Mouse (Mus musculus): Measurements from ENCODE around the gene Hsd17b12. TPM values are rescaled to one million over a fixed set of nuclear protein-coding genes. Genes with fewer than 3 reads are reported as not detected.

The Hsd17b12 gene
- 10 to 100 TPM; 70.0 to 75.3 TPM for total RNA-seq (2021)
- long read RNA-seq, experiment 1, transcript Hsd17b12-201 (11 exons, 1,902 nt): major isoform, 31 of 37 reads
- long read RNA-seq, experiment 1, partial matches to known transcripts: 0 of 37 reads
- long read RNA-seq, experiment 1, other reads (novel, unspliced or antisense): 6 of 37 reads
- long read RNA-seq, experiment 2, transcript Hsd17b12-201 (11 exons, 1,902 nt): major isoform, 19 of 24 reads
- long read RNA-seq, experiment 2, partial matches to known transcripts: 0 of 24 reads
- long read RNA-seq, experiment 2, other reads (novel, unspliced or antisense): 5 of 24 reads

DNA sequence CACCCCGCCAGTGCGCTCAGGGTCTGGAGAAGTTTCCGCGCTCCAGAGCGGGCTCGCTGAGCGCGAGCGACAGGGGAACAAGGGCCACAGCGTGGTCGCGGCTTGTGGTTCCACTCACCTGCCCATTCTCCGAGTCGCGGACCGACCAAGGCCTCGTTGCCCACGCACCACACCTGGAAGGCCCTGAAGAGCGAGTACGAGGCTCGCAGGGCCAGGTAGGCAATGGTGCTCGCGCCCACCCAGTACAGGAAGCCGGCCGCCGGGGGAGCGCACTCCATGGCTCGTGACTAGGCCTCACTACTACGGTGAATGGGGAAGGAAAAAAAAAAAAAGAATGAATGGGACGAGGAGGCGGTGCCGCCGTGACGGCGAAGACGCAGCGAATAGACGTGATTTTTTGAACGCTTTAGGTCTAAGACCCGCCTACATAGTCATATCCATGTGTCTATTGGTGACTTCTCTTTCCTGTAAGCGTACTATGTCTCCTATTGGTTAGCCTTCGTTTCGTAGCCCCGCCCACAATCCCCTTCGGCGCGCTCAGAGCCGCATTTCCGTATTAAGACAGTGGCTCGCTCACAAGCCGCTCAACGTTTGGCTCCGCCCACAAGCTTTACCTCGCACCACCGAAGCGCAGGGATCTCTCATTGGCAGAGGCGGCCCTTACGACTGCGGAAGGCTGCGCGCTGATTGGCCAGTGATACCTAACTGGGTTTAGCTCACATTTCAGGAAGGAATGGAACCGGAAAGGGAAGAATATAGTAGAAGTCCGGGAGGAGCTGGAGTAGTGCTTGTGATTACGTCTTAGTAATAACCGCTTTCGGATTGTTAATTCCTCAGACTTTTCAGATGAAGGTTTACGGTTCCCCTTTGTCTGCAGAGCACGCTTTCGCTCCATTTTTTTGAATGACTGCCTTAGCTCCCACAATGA is at the start of gene Hsd17b12:
TSS of gene Hsd17b12 (minus strand) at position 373 of the 928 bp plus-strand sequence.
- intact Hi-C loops (cut with DNase I): loop anchor here (2.0 kb wide), 1 partner anchor 21 kb away; no protein-coding TSS in a partner anchor

DNA sequence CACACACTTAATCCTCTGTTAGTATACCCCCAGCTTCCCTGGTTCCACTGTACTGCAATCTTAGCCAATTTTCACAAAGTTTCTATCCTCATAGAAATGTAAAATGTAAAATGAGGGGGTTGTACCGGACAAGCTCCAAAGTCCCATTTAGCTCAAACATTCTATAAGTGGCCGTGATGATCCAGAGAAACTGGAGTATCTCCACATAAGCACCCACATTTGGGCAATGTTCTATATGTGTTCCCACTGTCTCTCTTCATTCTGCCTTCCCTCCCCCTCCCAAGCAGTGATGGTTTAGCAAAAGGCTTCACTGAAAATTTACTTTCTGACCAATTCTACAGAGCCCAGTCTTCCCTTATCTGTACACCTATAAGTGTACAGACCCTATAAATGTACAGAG is 27.1 kb upstream of the Hsd17b12 start:
- TF ChIP-seq CTCF (IDR thresholded peaks at IDR 0.05): no peak
- Histone ChIP-seq H3K27ac (no peak overlapping the region), H3K4me3 (no peak overlapping the region)
- DNase-seq (ENCODE audit: extremely low spot score in 1 of 2, low spot score in 2 of 2): no peak
- intact Hi-C loops (cut with DNase I): no loop called here

More for the DNA sequence above, at the start of gene Hsd17b12:
- peak; percentile 97 to 99 for DNase-seq (ENCODE audit: extremely low spot score in 1 of 2, low spot score in 2 of 2)
- Histone ChIP-seq H3K4me3 (peak within 1 kb of the TSS; percentile 83), H3K27ac (peak within 1 kb of the TSS; percentile 69)
- TF ChIP-seq CTCF (IDR thresholded peaks at IDR 0.05): no peak

DNA sequence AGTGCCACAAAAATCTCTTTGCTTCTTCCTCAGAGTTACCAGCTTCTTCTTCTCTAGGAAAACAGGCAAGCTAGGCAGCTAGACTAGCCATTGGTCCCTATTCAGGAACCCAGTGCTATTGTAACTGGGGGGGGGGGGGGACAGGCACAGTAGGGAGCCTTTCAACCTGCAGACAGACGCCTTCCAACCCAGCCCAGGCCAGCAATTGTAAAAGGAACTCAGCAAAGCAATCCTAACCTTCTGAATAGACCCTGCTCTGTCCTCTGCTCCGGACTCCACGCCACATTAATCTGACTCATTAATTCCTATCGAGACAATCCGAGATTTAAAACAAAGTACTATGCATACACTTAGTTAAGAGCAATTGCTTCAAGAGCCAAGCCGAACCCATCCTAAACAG is 26.4 kb upstream of the Hsd17b12 start:
- Histone ChIP-seq H3K4me3 (no peak overlapping the region), H3K27ac (no peak overlapping the region)
- TF ChIP-seq CTCF (IDR thresholded peaks at IDR 0.05): no peak
- DNase-seq (ENCODE audit: extremely low spot score in 1 of 2, low spot score in 2 of 2): no peak
- intact Hi-C loops (cut with DNase I): no loop called here

DNA sequence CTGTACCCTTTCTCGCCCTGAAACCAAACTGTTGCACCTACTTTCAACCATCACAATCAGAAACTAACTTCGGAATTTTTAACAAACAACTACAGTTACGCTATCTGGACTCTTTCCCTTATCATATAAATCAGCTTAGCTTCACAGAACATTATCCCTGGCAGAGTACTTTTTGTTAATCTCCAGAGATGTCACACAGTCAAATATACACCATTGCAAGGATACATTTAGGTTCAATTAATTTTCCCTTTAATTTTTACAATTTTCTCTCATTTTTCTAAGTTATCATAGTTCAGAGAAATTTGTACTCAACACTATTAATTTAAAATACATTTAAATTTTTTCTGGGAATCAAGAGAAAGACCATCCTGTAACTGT is 21.3 kb upstream of the Hsd17b12 start:
- TF ChIP-seq CTCF (IDR thresholded peaks at IDR 0.05): no peak
- intact Hi-C loops (cut with DNase I): loop anchor here (2.0 kb wide), 2 partner anchors 20 to 66 kb away; no protein-coding TSS in a partner anchor
- DNase-seq (ENCODE audit: extremely low spot score in 1 of 2, low spot score in 2 of 2): no peak
- Histone ChIP-seq H3K4me3 (peak overlapping the region; percentile 86), H3K27ac (no peak overlapping the region; the same call in 1 of the 2 replicates)

DNA sequence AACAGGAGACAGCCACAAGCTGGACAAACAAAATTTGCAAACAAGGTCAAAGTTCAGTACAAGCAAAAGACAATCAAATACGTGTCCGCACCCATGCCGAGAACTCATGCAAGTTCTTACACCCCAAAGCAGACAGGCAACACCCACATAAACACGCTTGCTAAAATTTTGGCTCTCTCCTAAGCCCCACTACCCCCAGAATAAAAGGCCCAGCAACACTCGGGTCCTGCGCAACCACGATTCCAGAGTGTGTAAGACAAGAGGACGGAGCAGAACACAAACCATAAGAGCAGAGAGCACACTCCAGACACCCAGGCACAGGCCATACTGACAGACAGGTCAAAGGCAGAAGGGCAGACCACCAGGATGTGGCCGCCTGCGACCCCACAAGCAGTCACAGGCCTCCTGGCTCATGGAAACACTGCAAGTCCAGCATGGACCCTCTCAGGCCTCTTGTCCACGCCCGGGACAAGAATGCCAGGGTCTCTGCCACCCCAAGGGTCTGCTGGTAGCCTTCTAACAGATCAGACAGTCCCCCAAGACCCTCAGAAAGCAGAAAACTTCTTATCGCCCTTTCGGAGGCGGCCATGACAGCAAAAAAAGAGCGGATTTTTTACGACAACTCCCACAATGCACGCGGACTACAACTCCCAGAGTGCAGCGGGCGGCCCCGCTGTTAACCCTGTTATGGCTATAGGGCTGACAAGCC is 20.7 kb upstream of the Hsd17b12 start:
- H3K27ac ChIP-seq: peak overlapping the region; percentile 79
- no peak for TF ChIP-seq CTCF (IDR thresholded peaks at IDR 0.05)
- peak; percentile 89 to 91 for DNase-seq (ENCODE audit: extremely low spot score in 1 of 2, low spot score in 2 of 2)
- intact Hi-C loops (cut with DNase I): loop anchor here (2.0 kb wide), 2 partner anchors 20 to 66 kb away; no protein-coding TSS in a partner anchor
- peak overlapping the region; percentile 86 for H3K4me3 ChIP-seq

DNA sequence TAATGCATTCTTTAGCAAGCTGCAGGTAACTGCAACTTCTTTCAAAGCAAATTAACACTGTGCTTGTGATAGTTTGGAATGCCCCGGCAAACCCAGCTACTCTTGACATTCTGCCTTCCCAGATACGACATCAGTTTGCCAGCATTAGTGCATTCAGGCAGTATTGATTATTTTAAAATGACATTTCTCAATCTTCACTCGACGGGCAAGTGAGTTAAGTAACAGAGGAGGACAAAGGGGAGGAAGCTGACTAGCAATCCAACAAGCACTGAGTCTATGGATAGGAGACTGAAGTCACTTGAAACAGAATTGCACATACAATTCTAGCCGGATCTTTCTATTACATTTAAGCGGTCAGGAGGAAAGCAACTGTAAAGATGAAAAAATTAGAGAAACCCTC is 19.5 kb upstream of the Hsd17b12 start:
- no peak for TF ChIP-seq CTCF (IDR thresholded peaks at IDR 0.05)
- intact Hi-C loops (cut with DNase I): no loop called here
- Histone ChIP-seq H3K27ac (no peak overlapping the region), H3K4me3 (no peak overlapping the region)
- DNase-seq (ENCODE audit: extremely low spot score in 1 of 2, low spot score in 2 of 2): no peak

DNA sequence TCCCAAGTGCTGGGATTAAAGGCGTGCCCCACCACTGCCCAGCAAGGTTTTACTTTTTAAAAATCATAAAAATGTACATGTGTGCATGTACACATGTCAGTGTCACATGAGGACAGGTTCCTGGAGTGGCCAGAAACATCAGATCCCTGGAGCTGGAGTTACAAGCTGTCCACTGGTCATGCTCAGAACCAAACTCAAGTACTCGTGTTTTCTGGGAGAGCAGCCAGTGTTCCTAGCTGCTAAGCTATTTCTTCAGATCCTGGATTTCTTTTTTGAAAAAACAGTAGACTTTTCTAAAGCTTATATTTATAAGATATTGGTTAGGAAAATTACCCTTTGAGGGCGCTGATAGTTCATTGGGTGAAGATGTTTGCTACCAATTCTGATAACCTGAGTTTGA is 18.6 kb upstream of the Hsd17b12 start:
- TF ChIP-seq CTCF (IDR thresholded peaks at IDR 0.05): no peak
- intact Hi-C loops (cut with DNase I): no loop called here
- Histone ChIP-seq H3K27ac (no peak overlapping the region), H3K4me3 (no peak overlapping the region)
- DNase-seq (ENCODE audit: extremely low spot score in 1 of 2, low spot score in 2 of 2): no peak

DNA sequence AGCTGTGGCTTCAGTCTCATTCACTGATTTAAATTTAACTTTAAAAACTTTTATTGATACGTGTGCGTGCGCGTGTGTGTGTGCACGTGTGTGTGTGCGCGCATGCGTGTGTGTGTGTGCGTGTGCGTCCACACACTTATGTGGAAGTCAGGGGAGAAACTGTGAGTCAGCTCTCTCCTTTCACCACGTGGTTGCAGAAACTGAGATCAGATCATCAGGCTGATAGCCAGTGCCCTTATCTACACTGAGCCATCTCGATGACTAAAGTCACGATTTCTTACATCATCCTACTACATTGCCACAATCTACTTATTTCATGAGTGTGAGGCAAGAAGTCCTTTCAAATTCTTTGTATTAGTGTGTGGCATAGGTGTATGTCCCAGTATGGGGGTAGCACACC is 15.8 kb upstream of the Hsd17b12 start:
- no peak for TF ChIP-seq CTCF (IDR thresholded peaks at IDR 0.05)
- DNase-seq (ENCODE audit: extremely low spot score in 1 of 2, low spot score in 2 of 2): no peak
- intact Hi-C loops (cut with DNase I): no loop called here
- Histone ChIP-seq H3K4me3 (no peak overlapping the region), H3K27ac (no peak overlapping the region)

DNA sequence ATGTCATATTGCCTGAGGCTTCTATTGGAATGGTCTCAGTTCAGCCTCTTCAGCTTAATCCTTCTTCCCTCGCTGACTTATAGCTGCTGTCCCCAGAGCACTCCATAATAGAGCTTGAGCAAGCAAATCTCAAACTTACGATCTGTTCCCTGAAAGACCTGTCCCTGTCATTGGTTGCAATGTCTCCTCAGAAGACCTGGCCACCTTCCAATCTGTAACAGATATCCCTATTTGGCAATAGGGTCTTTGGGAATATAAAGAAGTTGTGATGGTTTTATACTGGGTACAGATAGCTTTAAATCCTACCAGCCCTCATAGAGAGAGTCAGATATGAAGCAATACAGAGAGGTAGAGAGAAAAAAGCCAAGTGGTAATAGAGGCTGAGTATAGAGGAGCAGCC is 5.4 kb upstream of the Hsd17b12 start:
- TF ChIP-seq CTCF (IDR thresholded peaks at IDR 0.05): no peak
- no peak for DNase-seq (ENCODE audit: extremely low spot score in 1 of 2, low spot score in 2 of 2)
- Histone ChIP-seq H3K4me3 (no peak overlapping the region), H3K27ac (no peak overlapping the region)
- intact Hi-C loops (cut with DNase I): no loop called here

DNA sequence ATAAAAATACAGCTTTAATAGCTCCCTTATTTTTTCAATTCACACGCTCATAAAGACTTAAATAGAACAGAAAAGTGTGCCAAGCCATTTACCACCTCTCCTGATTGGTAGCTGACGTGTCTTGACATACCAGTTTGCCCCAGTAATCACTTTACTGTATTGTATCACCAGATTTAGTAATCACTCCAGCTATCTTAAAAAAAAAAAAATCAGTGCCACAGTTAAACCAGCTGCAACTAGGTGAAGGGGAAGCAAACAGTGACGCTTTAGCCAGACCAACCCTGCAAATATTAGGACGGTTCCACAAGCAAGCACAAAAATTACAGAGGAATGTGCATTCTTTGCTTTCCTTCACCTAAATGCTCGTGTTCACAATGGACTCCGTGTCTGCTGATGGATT is 4.4 kb upstream of the Hsd17b12 start:
- intact Hi-C loops (cut with DNase I): no loop called here
- no peak for TF ChIP-seq CTCF (IDR thresholded peaks at IDR 0.05)
- H3K4me3 ChIP-seq: no peak overlapping the region
- no peak overlapping the region for H3K27ac ChIP-seq
- DNase-seq (ENCODE audit: extremely low spot score in 1 of 2, low spot score in 2 of 2): no peak

DNA sequence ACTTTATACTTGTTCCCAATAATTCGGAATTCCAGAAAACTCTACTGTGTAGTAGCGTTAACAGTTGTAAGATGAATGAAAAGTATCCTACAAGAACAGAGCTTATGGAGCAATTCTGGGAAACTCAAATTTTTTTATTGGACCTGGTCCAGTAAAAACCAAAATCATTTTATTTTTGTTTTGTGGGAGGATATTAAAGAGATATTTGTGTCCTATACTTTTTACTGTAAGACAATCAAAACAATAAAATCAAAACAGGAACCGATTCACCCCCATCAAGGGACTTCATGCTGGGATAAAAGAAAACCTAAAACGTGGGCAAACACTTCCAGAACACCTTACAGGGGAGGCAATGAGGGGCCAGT is 738 bp upstream of the Hsd17b12 start:
- Histone ChIP-seq H3K27ac (peak overlapping the region; percentile 67), H3K4me3 (peak overlapping the region; percentile 55)
- no peak for TF ChIP-seq CTCF (IDR thresholded peaks at IDR 0.05)
- no peak for DNase-seq (ENCODE audit: extremely low spot score in 1 of 2, low spot score in 2 of 2)
- intact Hi-C loops (cut with DNase I): loop anchor here (2.0 kb wide), 1 partner anchor 20 kb away; no protein-coding TSS in a partner anchor

Measured in left cerebral cortex, adult 2 months (tissue).